Mouse (Mus musculus) retina, embryonic 14.5 days (tissue): ENCODE results near the gene Hmga2.
"Not testable (repeated sequence)": the region's sequence is repeated elsewhere in the genome, so short reads cannot be mapped to it uniquely, and the experiment has no call there.

Experiments used
- DNase-seq: peaks from one replicate; pipeline ENCODE4 v3.0.0-alpha.2; 2015; ENCODE audit warnings: low spot score

Hmga2 gene

GRCm38 (mm10) chr10:120344558-120345318, 131.5 kb downstream of the Hmga2 start:
- peak; percentile 81 for DNase-seq

DNA sequence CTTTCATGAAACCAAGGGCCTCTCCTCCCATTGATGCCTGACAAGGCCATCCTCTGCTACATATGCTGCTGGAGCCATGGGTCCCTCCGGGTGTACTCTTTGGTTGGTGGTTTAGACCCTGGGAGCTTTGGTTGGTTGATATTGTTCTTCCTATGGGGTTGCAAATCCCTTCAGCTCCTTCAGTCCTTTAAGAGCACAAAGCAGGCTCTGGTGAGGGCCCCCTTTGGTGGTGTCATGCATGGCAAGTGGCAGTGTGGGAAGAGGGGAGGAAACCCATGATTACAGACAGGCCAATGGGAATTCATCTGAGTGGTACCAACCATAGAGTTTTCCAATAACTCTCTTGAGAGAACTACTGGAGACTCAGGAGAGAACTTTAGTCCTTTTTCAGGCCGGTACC, 136.4 kb downstream of the Hmga2 start:
- not testable (repeated sequence) for DNase-seq

- no peak for DNase-seq
These were observed 136.9 kb downstream of the Hmga2 start for GRCm38 (mm10) chr10:120339324-120339723.

DNA sequence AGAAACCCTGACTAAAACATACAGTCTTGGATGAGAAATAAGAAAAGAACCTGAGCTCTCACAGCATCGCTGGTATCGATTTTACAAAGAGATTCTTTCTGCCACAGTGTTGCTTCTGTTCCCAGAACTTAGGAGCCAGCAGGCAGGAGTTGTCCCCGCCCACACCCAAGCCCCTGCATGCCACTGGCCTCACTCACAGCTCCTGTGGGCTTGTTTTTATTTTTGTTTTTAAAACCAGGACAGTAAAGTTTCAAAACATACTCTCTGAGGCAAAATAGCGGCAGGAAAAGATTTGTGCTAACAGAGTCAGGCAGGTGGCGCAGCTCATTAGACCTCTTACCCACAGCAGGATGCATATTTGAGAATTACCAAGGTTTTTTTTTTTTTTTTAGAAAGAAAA, 137.4 kb downstream of the Hmga2 start:
- no peak for DNase-seq

DNA sequence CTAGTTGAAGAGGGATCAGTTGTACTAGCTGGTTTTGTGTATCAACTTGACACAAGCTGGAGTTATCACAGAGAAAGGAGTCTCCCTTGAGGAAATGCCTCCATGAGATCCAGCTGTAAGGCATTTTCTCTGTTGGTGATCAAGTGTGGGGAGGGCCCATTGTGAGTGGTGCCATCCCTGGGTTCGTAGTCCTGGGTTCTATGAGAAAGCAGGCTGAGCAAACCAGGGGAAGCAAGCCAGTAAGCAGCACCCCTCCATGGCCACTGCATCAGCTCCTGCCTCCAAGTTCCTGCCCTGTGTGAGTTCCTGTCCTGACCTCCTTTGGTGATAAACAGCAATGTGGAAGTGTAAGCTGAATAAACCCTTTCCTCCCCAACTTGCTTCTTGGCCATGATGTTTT, 137.8 kb downstream of the Hmga2 start:
- DNase-seq: not testable (repeated sequence)

DNA sequence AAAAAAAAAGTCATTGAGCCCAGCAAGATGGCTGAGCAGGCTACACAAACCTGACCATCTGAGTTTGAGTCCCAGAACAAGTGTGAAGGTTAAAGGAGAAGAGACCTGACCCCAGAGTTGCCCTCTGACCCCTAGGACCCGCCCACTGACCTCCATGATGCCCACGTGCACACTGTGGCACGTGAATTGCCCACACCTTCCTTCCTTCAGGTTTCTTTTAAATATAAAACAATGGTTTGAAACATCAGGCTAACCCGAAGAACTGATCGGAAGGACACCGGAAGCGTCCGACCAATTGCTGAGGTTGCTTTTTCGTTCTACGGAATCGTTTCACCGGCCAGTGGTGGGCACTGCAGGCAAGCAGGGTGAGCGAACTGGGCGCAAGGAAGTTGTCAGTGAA, 148.3 kb downstream of the Hmga2 start:
- DNase-seq: no peak

DNA sequence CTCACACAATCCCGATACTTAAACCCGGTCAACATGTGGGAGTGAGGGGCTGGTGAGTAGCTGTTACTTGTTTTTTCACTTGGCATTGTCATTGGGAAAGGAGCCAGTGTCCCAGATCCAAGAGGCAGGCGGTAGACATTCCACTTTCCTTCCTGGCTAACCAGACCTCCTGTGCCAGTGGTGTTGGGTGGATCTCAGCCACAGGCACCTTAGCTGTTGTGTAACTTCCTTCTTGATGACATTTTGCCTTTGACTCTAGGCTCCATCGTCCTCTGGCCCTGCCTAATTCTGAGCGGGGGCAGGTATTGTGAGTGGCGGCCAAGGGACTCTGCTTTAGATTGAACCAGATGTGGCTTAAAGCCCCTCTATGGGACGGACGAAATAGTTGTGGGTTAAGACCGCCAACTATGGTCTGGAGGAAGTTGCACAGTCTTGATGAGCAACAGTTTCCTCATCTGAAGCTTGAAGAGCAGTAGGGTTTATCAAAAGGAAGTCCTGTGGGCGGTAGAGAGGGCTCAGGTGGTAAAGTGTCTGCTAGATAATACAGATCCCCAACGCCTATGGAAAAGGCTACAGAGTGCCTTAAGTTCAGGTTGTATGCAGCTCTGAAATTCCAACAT, 152.6 kb downstream of the Hmga2 start:
- DNase-seq: no peak

DNA sequence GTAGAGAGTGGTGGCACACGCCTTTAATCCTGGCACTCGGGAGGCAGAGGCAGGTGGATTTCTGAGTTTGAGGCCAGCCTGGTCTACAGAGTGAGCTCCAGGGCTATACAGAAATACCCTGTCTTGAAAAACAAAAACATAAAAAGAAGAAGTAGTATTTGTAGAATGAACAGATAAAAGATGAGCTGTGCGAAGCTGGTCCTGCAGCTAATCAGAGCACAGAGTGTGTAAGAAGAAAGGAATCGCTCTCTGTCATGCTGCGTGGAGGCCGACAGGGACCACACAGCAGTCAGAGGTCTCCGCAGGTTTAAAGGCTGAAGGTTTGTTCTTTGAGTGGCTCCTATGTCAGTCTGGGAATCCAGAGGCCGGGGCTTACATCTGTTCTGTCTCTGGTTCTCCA, 153.5 kb downstream of the Hmga2 start:
- no peak for DNase-seq

- DNase-seq: no peak
These were observed 156.7 kb downstream of the Hmga2 start for GRCm38 (mm10) chr10:120319614-120320013.
